Mouse (Mus musculus) thymus, postnatal 10 days (tissue): ENCODE measurements around the gene Erich2.
A peak's percentile ranks its signal among the peaks of the same experiment; 100 is the strongest.

Experiments
- DNase-seq, 2 experiments: peaks; one replicate each; pipeline ENCODE4 v3.0.0; 2021; ENCODE audit warnings: low spot score in 2 of 2

The Erich2 gene

DNA sequence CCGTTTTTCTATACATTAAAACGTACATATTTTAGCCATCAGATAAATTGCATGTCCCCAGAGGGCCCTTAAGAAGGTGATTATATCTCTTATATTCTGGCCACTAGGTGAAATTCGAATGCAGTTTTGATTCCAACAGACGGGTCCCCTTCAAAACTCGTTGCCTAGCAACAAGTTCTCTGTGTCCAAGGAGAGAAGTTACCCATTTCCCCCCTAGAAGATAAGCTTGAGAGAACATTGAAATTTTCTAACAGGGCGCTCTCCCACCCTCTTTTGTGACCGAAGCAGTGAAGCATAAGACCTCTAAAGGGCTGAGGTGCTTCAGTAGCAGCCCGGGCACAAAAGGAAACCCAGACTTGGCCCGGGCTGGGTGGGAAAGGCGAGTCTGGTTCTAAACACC lies at the start of gene Erich2:
TSS of gene Erich2 (plus strand) at position 324 of the 400 bp plus-strand sequence.
- DNase-seq: no peak

- no peak for DNase-seq
Measured at GRCm38 (mm10) chr2:70463606-70464005, 45.0 kb upstream of the Erich2 start.

DNA sequence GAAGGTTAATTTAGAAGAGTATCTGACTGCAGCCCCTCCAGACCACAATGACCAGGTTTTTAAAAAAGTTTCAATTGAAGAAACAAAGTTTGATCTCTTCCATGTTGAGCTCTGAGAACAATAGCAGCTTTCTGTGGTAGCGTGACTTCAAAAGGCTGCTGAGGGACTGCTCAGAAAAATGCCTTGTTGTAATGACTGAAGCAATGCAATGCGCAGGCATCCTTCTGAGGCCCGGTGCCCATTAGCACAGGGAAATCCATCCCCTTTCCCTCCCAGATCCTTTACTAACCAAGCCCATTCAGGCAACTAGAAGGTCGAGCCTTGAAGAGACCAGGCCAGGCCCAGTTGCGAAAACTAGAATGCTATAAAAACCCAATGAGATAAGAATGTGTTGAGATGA lies 37.5 kb upstream of the Erich2 start:
- no peak for DNase-seq

GRCm38 (mm10) chr2:70471861-70472620 lies 36.6 kb upstream of the Erich2 start:
- no peak for DNase-seq

- no peak for DNase-seq
Measured at GRCm38 (mm10) chr2:70497715-70498318, 10.8 kb upstream of the Erich2 start.

DNA sequence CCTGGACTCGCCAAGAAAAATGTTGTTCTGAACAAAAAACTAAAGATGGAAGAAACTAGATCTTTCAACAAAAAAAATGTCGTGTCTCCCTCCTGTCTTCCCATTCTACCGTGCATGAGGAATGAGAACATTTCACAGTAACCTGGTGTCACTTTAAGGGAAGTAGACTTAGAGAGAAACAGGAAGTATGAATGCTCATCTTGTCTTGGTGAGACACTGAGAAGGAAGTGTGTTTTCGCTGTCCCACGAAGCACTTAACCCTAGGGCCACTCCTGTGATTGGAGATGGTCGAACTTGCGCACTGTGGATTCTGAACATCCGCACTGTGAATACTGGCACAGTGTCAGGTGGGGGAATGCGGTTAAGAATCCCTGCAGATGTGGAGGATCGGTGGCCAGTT lies 5.2 kb upstream of the Erich2 start:
- DNase-seq: no peak

DNA sequence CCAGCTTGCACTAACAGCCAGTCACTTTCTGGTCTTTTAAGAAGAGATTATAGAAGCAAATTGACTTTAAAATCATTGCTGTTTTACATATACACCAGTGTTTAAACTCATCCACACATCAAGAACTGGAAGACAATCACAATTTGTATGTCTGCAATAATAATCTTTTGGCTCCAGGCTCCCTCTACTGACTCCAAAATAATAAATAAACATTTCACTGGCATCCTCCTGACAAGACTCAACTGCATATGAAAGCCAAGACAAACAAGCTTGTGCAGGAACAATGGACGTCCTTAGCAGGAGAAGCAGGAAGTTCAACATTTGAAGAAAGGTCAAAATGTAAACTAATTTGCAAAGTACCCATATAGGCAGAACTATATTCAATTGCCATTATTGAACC lies 3.4 kb upstream of the Erich2 start:
- no peak for DNase-seq

DNA sequence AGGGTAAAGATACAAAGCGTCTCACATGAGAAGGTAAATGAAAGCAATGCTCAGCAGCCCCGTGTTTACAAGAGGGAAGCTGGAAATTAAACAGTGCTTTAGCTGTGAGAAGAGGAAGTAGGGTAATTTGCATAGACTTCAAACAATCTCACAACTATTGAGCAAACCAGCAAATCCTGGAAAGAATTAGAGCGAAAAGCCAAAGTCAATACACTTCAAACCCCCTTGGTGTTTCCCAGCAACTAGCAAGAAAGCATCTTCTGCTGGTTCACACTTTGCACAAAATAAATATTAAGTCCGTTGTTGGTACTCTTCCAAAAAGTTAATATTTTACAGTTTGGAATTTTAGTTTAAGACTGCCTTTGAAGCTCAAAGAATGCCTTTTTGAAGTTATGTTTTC lies 2.7 kb upstream of the Erich2 start:
- no peak for DNase-seq

DNA sequence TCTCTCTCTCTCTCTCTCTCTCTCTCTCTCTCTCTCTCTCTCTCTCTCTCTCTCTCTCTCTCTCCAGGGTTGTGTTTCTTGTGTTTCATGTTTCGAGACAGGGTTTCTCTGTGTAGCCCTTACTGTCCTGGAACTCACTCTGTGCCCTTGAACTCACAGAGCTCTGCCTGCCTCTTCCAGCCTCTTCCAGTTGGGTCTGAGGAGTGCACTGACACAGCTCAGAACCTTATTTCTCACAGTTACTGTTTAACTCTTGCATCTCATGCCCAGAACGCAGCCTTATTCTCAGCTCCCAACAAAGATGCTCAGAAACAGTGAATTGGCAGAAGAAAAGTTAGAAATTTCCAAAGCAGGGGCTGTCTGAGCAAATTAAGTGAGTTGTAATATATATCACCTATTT lies 2.2 kb upstream of the Erich2 start:
- DNase-seq: no peak

- DNase-seq: peak in 1 of 2 experiments; percentile 10
Measured at GRCm38 (mm10) chr2:70509021-70509632, 508 bp downstream of the Erich2 start.

DNA sequence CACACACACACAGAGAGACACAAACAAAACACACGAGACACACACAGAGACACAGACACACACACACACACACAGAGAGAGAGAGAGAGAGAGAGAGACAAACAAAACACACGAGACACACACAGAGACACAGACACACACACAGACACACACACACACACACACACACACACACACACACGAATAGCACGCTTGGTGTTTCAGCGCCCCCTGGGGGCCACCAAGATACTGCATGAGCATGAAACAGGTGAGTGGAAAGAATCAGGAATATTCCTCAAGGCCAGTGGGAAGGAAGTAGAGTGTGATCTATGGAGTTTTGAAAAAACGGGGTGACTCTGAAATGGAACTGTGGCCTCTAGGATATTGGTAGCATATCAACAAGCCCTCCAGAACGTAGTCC lies 29.7 kb downstream of the Erich2 start:
- peak in 1 of 2 experiments; percentile 53 for DNase-seq

DNA sequence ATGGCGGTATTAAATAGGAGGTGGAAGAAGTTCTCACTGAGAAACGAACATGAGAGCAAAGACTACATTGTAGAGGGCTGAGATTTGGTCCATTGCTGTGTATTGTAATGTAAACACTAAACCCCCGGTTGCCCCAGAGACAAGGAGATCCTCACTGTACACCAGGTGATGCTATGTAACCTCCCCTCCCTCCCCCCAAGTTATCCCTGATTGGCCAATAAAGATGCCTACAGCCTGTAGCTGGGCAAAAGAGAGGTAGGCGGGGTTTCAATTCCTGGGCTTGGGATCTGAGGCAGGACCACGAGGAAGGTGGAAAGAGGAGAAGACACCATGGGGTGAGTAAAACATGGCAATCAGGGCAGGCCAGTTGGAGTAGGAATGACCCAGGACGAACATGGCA lies 42.1 kb downstream of the Erich2 start:
- no peak for DNase-seq

- no peak for DNase-seq
Measured at GRCm38 (mm10) chr2:70551446-70551845, 42.8 kb downstream of the Erich2 start.

DNA sequence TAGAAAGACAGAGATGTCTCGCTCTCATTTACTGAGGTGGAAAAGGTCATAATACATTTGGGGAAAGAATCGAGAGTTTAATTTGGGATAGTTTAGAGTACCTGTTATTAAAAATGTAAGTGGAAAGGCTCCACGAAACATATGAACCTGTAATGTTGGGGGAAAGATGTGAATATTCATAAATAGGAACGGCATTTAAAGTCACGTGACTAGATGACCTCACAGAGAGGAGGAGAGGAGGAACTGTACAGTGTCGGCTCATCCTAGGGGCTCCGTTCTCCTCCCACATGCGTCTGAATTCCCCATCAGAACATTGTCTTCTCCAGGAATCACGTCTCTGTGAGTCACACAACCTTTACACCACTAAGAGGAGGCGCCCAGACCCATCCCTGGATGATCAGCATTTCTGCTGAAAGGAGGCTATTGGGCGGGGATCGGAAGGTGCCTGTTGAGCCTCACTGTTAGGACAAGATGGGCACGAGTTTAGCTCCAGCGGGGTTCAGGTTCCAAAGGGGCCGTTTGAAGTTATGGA lies 43.5 kb downstream of the Erich2 start:
- DNase-seq: no peak

- no peak for DNase-seq
Measured at GRCm38 (mm10) chr2:70552772-70553171, 44.2 kb downstream of the Erich2 start, which contains the start of gene Gad1. Gene Gad1, plus strand, starts transcription at chr2:70553072.

GRCm38 (mm10) chr2:70553826-70554225 lies 45.2 kb downstream of the Erich2 start:
- DNase-seq: no peak

DNA sequence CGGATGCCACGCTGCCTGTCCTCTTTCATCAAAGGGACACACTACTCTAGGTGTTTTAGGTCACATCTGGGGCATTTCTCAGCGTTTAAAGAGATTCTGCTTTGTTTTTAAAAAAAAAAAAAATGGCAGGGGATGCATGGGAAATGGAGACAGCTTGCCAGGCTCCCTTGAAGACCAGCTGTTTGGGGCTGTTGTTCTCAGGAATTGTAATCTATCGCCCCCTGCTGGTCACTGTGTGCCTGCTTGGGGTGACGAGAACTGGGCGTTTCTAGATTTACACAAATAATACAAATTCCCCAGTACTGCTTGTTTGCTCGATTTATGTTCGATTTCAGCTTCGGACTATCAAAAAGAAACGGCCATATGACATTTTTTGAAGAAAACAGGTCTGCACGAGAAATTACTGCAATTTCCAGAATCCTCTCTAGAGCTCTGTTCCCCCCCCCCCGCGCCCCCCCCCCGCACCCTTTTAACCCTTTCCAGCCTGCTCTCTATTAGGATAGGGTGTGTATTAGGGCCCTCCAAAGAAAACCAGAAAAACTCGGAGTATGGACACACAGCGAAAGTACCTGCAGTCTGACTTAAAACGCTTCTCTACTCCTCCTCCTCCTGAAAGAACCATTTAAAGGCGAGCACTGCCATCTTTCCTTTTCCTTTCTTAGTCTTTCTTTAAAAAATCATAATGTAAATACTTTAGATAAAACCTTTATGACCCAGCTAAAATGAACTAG lies 49.7 kb downstream of the Erich2 start:
- peak; percentile 38 to 78 for DNase-seq

- no peak for DNase-seq
Measured at GRCm38 (mm10) chr2:70558843-70559451, 50.3 kb downstream of the Erich2 start.

DNA sequence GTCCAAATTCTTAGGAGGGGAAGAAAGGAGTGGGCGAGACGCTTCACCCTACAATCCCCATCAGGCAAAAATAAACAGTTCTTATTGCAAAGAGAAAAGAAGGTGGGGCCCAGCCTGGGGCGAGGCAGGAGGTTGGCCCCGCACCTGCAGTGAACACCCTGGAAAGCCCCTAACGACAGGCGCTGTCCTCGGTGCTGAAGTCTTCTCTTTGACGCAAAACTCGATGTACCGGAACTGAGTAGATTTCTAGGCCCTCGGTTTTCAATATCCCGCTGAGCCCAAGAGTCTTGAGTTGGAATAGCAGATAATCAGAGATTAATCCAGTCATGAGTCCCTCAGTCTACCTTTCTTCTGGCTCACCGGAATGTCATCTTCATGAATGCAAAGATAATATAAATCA lies 50.9 kb downstream of the Erich2 start:
- peak; percentile 61 to 87 for DNase-seq

DNA sequence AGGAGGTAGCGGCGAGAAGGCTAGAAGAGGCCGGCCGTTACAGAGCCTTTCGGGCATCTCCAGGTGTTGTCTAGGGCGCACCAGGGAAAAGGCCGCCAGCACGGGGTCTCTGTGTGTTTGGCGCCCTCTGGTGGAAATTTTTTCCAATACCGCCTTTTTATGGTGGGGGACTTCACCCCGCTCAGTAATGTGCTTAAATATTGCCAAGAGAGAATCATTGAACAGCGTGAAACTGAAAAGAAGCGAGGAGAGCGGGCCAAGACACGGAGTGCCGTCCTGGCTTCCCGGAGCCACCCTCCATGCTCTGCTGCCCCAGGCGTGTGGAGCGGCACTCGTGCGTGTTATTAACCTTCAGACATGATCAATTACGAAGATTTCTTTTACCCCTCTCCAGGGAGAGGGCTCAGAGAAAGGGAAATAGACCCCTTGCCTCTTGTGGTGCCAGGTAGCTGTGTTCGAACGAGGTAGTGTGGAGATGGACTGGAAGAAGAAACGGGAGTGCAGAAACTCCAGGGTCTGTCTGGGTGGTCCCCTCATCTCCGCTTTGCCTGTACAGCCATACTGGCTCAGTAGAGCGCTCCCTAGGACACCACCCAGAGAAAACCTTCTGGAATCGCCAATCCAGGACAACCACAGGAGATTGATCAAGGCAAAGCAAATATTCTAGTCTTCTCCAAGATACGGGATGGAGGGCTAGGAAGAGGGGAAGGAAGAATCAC lies 52.6 kb downstream of the Erich2 start:
- peak; percentile 11 to 63 for DNase-seq

DNA sequence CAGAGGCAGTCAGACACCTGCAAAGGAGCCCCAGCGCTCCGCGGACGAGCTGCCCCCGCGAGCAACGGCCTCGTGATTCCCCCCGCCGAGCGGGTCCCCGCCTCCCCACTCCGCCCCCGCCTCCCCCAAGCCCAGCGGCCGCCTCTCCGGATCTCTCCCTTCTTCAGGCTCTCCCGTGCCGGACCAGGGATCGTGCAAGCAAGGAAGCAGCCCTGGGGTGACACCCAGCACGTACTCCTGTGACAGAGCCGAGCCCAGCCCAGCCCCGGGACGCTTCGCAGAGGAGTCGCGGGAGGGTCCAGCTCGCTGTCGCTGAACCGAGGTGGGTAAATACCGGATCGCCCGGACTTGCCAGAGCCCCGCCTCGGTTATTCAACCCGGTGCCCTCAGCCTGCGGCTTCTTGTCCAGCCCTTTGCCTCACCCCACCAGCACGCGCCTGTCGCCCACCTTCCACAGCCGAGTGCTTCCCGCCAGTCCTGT lies 53.4 kb downstream of the Erich2 start:
- DNase-seq: no peak
